Mouse (Mus musculus) megakaryocyte, embryonic 14.5 days (primary cell): Measurements from ENCODE around the gene Mpc2. TPM values are rescaled to one million over a fixed set of nuclear protein-coding genes. Genes with fewer than 3 reads are reported as not detected.

Experiments used
- H3K27me3 ChIP-seq: replicated peaks from 2 replicates; pipeline ENCODE3; 2012; ENCODE audit warnings: inconsistent platforms
- H3K36me3 ChIP-seq: replicated peaks from 2 replicates; pipeline ENCODE3; 2012; ENCODE audit warnings: low read length, inconsistent platforms, mixed read lengths
- H3K4me1 ChIP-seq: 2 replicates; pipeline ENCODE4 v1.6.1; 2012; ENCODE audit warnings: inconsistent platforms
- H3K4me3 ChIP-seq: replicated peaks from 2 replicates; pipeline ENCODE3; 2012; ENCODE audit warnings: moderate library complexity, mild to moderate bottlenecking, inconsistent platforms
- H3K9me3 ChIP-seq: 2 replicates; pipeline ENCODE4 v1.6.1; 2012; ENCODE audit warnings: inconsistent platforms
- FLI1 ChIP-seq: IDR thresholded peaks from 2 replicates; pipeline ENCODE4 v1.6.1; 2012; ENCODE audit warnings: low read length, inconsistent platforms, mixed read lengths
- GATA1 ChIP-seq: IDR thresholded peaks from 3 replicates; pipeline ENCODE4 v1.6.1; 2012; ENCODE audit warnings: mixed read lengths, low read length, inconsistent platforms, borderline replicate concordance
- polyA plus RNA-seq: library from polyadenylated mRNA; stranded (reverse); fragments of >175 nt; gene quantifications from 2 replicates; pipeline ENCODE4 v1.2.3, GENCODE M21; 2012; ENCODE audit warnings: low replicate concordance; ENCODE audit not compliant: insufficient read depth

Gene Mpc2
- polyA plus RNA-seq, 1 experiment, result 160 TPM

- H3K4me3 ChIP-seq, result peak overlapping the region; percentile 94
- H3K4me1 ChIP-seq, result peaks cover 27% of the 10 kb centered on the region
- TF ChIP-seq FLI1 (no peak), GATA1 (no peak)
- peaks cover 7% of the 10 kb centered on the region for H3K36me3 ChIP-seq
- H3K9me3 ChIP-seq, result 0 out of 2 replicates have a peak, but pooled peaks cover 2% of the 10 kb centered on the region
- H3K27me3 ChIP-seq, result no peaks in the 10 kb centered on the region
These were observed 795 bp upstream of the Mpc2 start for GRCm38 (mm10) chr1:165459503-165460181.

GRCm38 (mm10) chr1:165460801-165461377 is 452 bp downstream of the Mpc2 start:
- Histone ChIP-seq H3K4me3 (peak overlapping the region; percentile 94), H3K9me3 (no peaks in the 10 kb centered on the region), H3K36me3 (no peaks in the 10 kb centered on the region), H3K27me3 (no peaks in the 10 kb centered on the region), H3K4me1 (peaks cover 27% of the 10 kb centered on the region)
- TF ChIP-seq GATA1 (no peak), FLI1 (peak; percentile 84)

GRCm38 (mm10) chr1:165461681-165462080 is 1.2 kb downstream of the Mpc2 start:
- Histone ChIP-seq H3K4me1 (peaks cover 24% of the 10 kb centered on the region), H3K9me3 (no peaks in the 10 kb centered on the region), H3K4me3 (peak overlapping the region; percentile 94), H3K27me3 (no peaks in the 10 kb centered on the region), H3K36me3 (no peaks in the 10 kb centered on the region)
- TF ChIP-seq GATA1, result no peak
- no peak for TF ChIP-seq FLI1

- TF ChIP-seq FLI1 (no peak), GATA1 (no peak)
- H3K4me1 ChIP-seq, result peaks cover 14% of the 10 kb centered on the region; the same call in 1 of the 2 replicates
- no peak overlapping the region for H3K4me3 ChIP-seq
- H3K36me3 ChIP-seq, result no peaks in the 10 kb centered on the region
- H3K27me3 ChIP-seq, result no peaks in the 10 kb centered on the region
- no peaks in the 10 kb centered on the region for H3K9me3 ChIP-seq
These were observed 2.4 kb downstream of the Mpc2 start for GRCm38 (mm10) chr1:165462861-165463260.

- Histone ChIP-seq H3K4me1 (peaks cover 13% of the 10 kb centered on the region; the same call in 1 of the 2 replicates), H3K36me3 (no peaks in the 10 kb centered on the region), H3K27me3 (no peaks in the 10 kb centered on the region), H3K4me3 (no peak overlapping the region), H3K9me3 (no peaks in the 10 kb centered on the region)
- TF ChIP-seq GATA1 (no peak), FLI1 (no peak)
These were observed 4.1 kb downstream of the Mpc2 start for GRCm38 (mm10) chr1:165464574-165464973.

- Histone ChIP-seq H3K9me3 (no peaks in the 10 kb centered on the region), H3K27me3 (no peaks in the 10 kb centered on the region), H3K4me1 (peaks cover 10% of the 10 kb centered on the region; the same call in 1 of the 2 replicates), H3K4me3 (no peak overlapping the region), H3K36me3 (no peaks in the 10 kb centered on the region)
- TF ChIP-seq GATA1 (no peak), FLI1 (no peak)
These were observed 8.5 kb downstream of the Mpc2 start for GRCm38 (mm10) chr1:165468971-165469370.

- peaks cover 10% of the 10 kb centered on the region; the same call in 1 of the 2 replicates for H3K4me1 ChIP-seq
- no peaks in the 10 kb centered on the region for H3K27me3 ChIP-seq
- H3K4me3 ChIP-seq, result no peak overlapping the region
- no peaks in the 10 kb centered on the region for H3K36me3 ChIP-seq
- no peaks in the 10 kb centered on the region for H3K9me3 ChIP-seq
- TF ChIP-seq FLI1, result no peak
- TF ChIP-seq GATA1, result no peak
These were observed 9.3 kb downstream of the Mpc2 start for GRCm38 (mm10) chr1:165469717-165470116.

- H3K9me3 ChIP-seq, result no peaks in the 10 kb centered on the region
- TF ChIP-seq GATA1 (no peak), FLI1 (no peak)
- H3K4me3 ChIP-seq, result no peak overlapping the region
- H3K36me3 ChIP-seq, result no peaks in the 10 kb centered on the region
- H3K4me1 ChIP-seq, result peaks cover 10% of the 10 kb centered on the region; the same call in 1 of the 2 replicates
- H3K27me3 ChIP-seq, result no peaks in the 10 kb centered on the region
These were observed 11.1 kb downstream of the Mpc2 start for GRCm38 (mm10) chr1:165471490-165471889.

- H3K36me3 ChIP-seq, result peaks cover 30% of the 10 kb centered on the region
- no peaks in the 10 kb centered on the region for H3K27me3 ChIP-seq
- no peak for TF ChIP-seq FLI1
- TF ChIP-seq GATA1, result no peak
- no peaks in the 10 kb centered on the region for H3K9me3 ChIP-seq
- H3K4me3 ChIP-seq, result no peak within 1 kb of the TSS
- H3K4me1 ChIP-seq, result peaks cover 13% of the 10 kb centered on the region
These were observed 24.3 kb downstream of the Mpc2 start, which contains the start of gene Adcy10 for GRCm38 (mm10) chr1:165484688-165485233. Gene Adcy10 (plus strand): TSS chr1:165485183.

GRCm38 (mm10) chr1:165486108-165486507 is 25.7 kb downstream of the Mpc2 start:
- no peaks in the 10 kb centered on the region for H3K27me3 ChIP-seq
- TF ChIP-seq GATA1 (no peak), FLI1 (no peak)
- H3K36me3 ChIP-seq, result peaks cover 17% of the 10 kb centered on the region
- no peak overlapping the region for H3K4me3 ChIP-seq
- no peaks in the 10 kb centered on the region for H3K9me3 ChIP-seq
- H3K4me1 ChIP-seq, result peaks cover 19% of the 10 kb centered on the region
